Mouse (Mus musculus): ENCODE measurements around the gene Cxcl9. TPM values are rescaled to one million over a fixed set of nuclear protein-coding genes. Genes with fewer than 3 reads are reported as not detected.

Gene Cxcl9
- polyA plus RNA-seq, 1 experiment from 2014 or later, result not detected

- H3K4me2 ChIP-seq (ENCODE audit: low read length), result no peak overlapping the region
- peak; percentile 68 for DNase-seq (ENCODE audit: low spot score)
These were observed 41.5 kb upstream of the Cxcl9 start for GRCm38 (mm10) chr5:92369151-92369994.

GRCm38 (mm10) chr5:92368392-92368791 lies 40.5 kb upstream of the Cxcl9 start:
- no peaks in the 10 kb centered on the region for H3K9me3 ChIP-seq (replicated peaks; ENCODE audit: control insufficient read depth, low read length)
- H3K4me2 ChIP-seq (ENCODE audit: low read length), result no peak overlapping the region
- H3K4me3 ChIP-seq (ENCODE audit: low read depth, low read length), result no peak overlapping the region
- DNase-seq (ENCODE audit: low spot score) (peak; percentile 21), ATAC-seq (no peak)
- no peaks in the 10 kb centered on the region for H3K36me3 ChIP-seq (ENCODE audit: control insufficient read depth, insufficient read depth, low read length)
- H3K4me1 ChIP-seq (ENCODE audit: control insufficient read depth, insufficient read depth, low read length), result no peaks in the 10 kb centered on the region
- 76% methylated on average over 10 of the region's 10 CpGs for WGBS
- H3K27me3 ChIP-seq (replicated peaks; ENCODE audit: control insufficient read depth, insufficient read depth, low read length), result no peaks in the 10 kb centered on the region
- H3K27ac ChIP-seq (ENCODE audit: low read depth, low read length), result no peak overlapping the region
- no peak overlapping the region for H3K9ac ChIP-seq (ENCODE audit: low read length)

More at GRCm38 (mm10) chr5:92369151-92369994, 41.5 kb upstream of the Cxcl9 start:
- Histone ChIP-seq H3K36me3 (ENCODE audit: control insufficient read depth, insufficient read depth, low read length) (no peaks in the 10 kb centered on the region), H3K4me1 (ENCODE audit: control insufficient read depth, insufficient read depth, low read length) (no peaks in the 10 kb centered on the region), H3K9ac (ENCODE audit: low read length) (no peak overlapping the region), H3K27me3 (replicated peaks; ENCODE audit: control insufficient read depth, insufficient read depth, low read length) (no peaks in the 10 kb centered on the region), H3K4me3 (ENCODE audit: low read depth, low read length) (no peak overlapping the region), H3K27ac (ENCODE audit: low read depth, low read length) (no peak overlapping the region), H3K9me3 (replicated peaks; ENCODE audit: control insufficient read depth, low read length) (no peaks in the 10 kb centered on the region)
- ATAC-seq, result peak; percentile 84
- 72% methylated on average over 13 of the region's 13 CpGs for WGBS

DNA sequence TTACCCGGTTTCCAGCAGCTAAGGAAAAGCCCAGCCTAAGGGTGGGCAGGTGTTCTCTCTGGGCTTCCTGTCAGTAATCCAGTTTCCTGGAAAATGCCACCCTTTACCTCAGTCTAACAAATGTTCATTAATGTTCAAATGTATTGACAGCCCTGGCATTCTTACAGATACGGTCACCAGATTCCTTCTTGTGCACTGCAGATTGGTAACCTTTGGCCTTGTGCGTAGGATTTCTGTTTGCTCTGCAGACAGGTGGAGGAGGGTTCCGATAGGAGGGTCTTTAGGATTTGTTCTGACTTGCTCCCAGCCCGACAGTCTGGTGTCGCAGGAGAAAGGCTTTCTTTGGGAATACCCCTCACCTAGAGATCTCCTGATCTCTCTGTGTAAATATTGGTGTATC lies 38.7 kb upstream of the Cxcl9 start:
- Histone ChIP-seq H3K27ac (ENCODE audit: low read depth, low read length) (no peak overlapping the region), H3K4me1 (ENCODE audit: control insufficient read depth, insufficient read depth, low read length) (no peaks in the 10 kb centered on the region), H3K27me3 (replicated peaks; ENCODE audit: control insufficient read depth, insufficient read depth, low read length) (no peaks in the 10 kb centered on the region), H3K9me3 (replicated peaks; ENCODE audit: control insufficient read depth, low read length) (no peaks in the 10 kb centered on the region), H3K4me3 (ENCODE audit: low read depth, low read length) (no peak overlapping the region), H3K9ac (ENCODE audit: low read length) (no peak overlapping the region), H3K36me3 (ENCODE audit: control insufficient read depth, insufficient read depth, low read length) (no peaks in the 10 kb centered on the region), H3K4me2 (ENCODE audit: low read length) (no peak overlapping the region)
- 85% methylated on average over 6 of the region's 6 CpGs for WGBS
- ATAC-seq (no peak), DNase-seq (ENCODE audit: low spot score) (no peak)

GRCm38 (mm10) chr5:92365146-92365705 lies 37.3 kb upstream of the Cxcl9 start:
- Histone ChIP-seq H3K27ac (ENCODE audit: low read depth, low read length) (no peak overlapping the region), H3K9ac (ENCODE audit: low read length) (no peak overlapping the region), H3K27me3 (replicated peaks; ENCODE audit: control insufficient read depth, insufficient read depth, low read length) (no peaks in the 10 kb centered on the region), H3K4me2 (ENCODE audit: low read length) (no peak overlapping the region), H3K4me1 (ENCODE audit: control insufficient read depth, insufficient read depth, low read length) (no peaks in the 10 kb centered on the region), H3K9me3 (replicated peaks; ENCODE audit: control insufficient read depth, low read length) (no peaks in the 10 kb centered on the region), H3K36me3 (ENCODE audit: control insufficient read depth, insufficient read depth, low read length) (no peaks in the 10 kb centered on the region), H3K4me3 (ENCODE audit: low read depth, low read length) (no peak overlapping the region)
- WGBS, result 80% methylated on average over 11 of the region's 11 CpGs
- ATAC-seq (no peak), DNase-seq (ENCODE audit: low spot score) (no peak)

DNA sequence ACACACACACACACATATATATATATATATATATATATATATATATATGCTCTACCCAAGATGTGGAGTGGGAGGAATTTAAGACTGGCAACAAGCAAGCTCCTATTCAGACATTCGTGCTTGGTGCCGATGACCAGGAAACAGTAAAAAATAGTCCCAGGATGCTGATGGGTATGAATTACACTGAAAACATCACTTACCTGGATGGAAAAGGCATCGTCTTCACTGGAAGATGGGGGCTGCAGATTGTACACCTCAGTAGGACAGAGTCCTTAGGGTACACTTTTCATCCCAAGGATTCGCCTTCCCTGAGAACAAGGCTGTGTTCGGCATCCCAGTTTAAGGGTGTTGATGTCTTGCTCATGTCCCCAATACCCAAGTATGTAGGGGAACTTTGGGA lies 36.1 kb upstream of the Cxcl9 start:
- no peak overlapping the region for H3K4me3 ChIP-seq (ENCODE audit: low read depth, low read length)
- no peaks in the 10 kb centered on the region for H3K27me3 ChIP-seq (replicated peaks; ENCODE audit: control insufficient read depth, insufficient read depth, low read length)
- no peaks in the 10 kb centered on the region for H3K4me1 ChIP-seq (ENCODE audit: control insufficient read depth, insufficient read depth, low read length)
- DNase-seq (ENCODE audit: low spot score), result no peak
- no peaks in the 10 kb centered on the region for H3K36me3 ChIP-seq (ENCODE audit: control insufficient read depth, insufficient read depth, low read length)
- H3K9ac ChIP-seq (ENCODE audit: low read length), result no peak overlapping the region
- ATAC-seq, result no peak
- no peak overlapping the region for H3K4me2 ChIP-seq (ENCODE audit: low read length)
- no peaks in the 10 kb centered on the region for H3K9me3 ChIP-seq (replicated peaks; ENCODE audit: control insufficient read depth, low read length)
- H3K27ac ChIP-seq (ENCODE audit: low read depth, low read length), result no peak overlapping the region
- 94% methylated on average over 5 of the region's 5 CpGs for WGBS

GRCm38 (mm10) chr5:92363179-92363578 lies 35.3 kb upstream of the Cxcl9 start:
- DNase-seq (ENCODE audit: low spot score) (no peak), ATAC-seq (no peak)
- Histone ChIP-seq H3K4me1 (ENCODE audit: control insufficient read depth, insufficient read depth, low read length) (no peaks in the 10 kb centered on the region), H3K36me3 (ENCODE audit: control insufficient read depth, insufficient read depth, low read length) (no peaks in the 10 kb centered on the region), H3K9me3 (replicated peaks; ENCODE audit: control insufficient read depth, low read length) (no peaks in the 10 kb centered on the region), H3K4me3 (ENCODE audit: low read depth, low read length) (no peak overlapping the region), H3K4me2 (ENCODE audit: low read length) (no peak overlapping the region), H3K27me3 (replicated peaks; ENCODE audit: control insufficient read depth, insufficient read depth, low read length) (no peaks in the 10 kb centered on the region), H3K27ac (ENCODE audit: low read depth, low read length) (no peak overlapping the region), H3K9ac (ENCODE audit: low read length) (no peak overlapping the region)
- WGBS, result 6% methylated on average over 4 of the region's 4 CpGs

DNA sequence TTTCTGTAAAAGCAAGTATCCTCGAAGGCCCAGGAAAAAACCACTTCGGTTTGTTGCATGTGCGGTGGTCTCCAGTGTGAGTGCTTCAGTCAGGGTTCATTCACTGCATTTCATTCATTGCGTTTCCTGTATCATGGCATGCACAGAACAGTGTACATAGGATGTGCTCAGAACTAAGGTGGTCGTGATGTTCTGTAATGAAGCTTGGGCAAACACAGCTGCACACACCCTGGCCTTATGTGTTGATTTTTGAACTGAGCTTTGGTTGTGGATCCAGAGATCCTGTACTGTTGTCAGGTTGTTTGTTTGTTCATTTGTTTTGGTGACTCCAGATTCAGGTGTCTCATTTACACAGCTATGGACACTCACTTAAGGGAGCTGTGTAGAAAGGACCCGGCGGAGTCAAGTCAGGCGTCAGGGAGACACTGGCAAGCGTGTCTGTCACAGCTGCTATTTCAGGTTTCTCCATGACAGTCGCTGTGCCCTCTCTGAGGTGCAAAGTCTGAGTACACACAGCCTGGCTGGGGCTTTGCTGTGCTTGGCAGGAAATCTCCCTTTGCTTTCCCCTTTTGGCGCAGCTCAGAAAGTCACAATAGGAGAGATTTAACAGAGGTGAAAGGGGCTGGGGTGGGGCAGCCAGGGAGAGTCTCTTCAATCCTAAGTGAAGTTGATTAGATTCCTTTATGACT lies 31.0 kb upstream of the Cxcl9 start:
- no peaks in the 10 kb centered on the region for H3K4me1 ChIP-seq (ENCODE audit: control insufficient read depth, insufficient read depth, low read length)
- no peak overlapping the region for H3K4me3 ChIP-seq (ENCODE audit: low read depth, low read length)
- H3K9ac ChIP-seq (ENCODE audit: low read length), result no peak overlapping the region
- WGBS, result 79% methylated on average over 11 of the region's 11 CpGs
- no peaks in the 10 kb centered on the region for H3K9me3 ChIP-seq (replicated peaks; ENCODE audit: control insufficient read depth, low read length)
- DNase-seq (ENCODE audit: low spot score), result no peak
- H3K36me3 ChIP-seq (ENCODE audit: control insufficient read depth, insufficient read depth, low read length), result no peaks in the 10 kb centered on the region
- H3K27ac ChIP-seq (ENCODE audit: low read depth, low read length), result no peak overlapping the region
- ATAC-seq, result no peak
- H3K4me2 ChIP-seq (ENCODE audit: low read length), result no peak overlapping the region
- no peaks in the 10 kb centered on the region for H3K27me3 ChIP-seq (replicated peaks; ENCODE audit: control insufficient read depth, insufficient read depth, low read length)

DNA sequence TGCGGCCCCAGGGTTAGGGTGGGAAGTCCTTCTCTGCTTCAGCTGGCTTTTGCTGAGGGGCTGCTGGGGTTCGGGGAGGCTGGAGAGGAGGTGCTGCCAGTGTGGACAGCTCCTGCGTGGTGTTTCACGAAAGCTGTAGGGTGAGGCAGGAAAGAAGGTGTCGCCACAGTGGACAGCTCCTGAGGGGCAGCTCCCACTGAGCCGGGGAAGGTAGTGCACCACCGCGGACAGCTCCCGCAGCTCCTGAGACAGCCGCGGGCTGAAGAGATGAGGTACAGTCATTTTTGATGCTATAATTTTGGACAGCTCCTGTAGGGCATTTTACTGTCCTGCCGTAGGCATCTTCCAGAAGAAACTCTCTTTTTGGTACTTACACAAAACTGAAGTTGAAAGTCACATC lies 30.2 kb upstream of the Cxcl9 start:
- no peak overlapping the region for H3K4me3 ChIP-seq (ENCODE audit: low read depth, low read length)
- no peaks in the 10 kb centered on the region for H3K4me1 ChIP-seq (ENCODE audit: control insufficient read depth, insufficient read depth, low read length)
- no peak overlapping the region for H3K27ac ChIP-seq (ENCODE audit: low read depth, low read length)

DNA sequence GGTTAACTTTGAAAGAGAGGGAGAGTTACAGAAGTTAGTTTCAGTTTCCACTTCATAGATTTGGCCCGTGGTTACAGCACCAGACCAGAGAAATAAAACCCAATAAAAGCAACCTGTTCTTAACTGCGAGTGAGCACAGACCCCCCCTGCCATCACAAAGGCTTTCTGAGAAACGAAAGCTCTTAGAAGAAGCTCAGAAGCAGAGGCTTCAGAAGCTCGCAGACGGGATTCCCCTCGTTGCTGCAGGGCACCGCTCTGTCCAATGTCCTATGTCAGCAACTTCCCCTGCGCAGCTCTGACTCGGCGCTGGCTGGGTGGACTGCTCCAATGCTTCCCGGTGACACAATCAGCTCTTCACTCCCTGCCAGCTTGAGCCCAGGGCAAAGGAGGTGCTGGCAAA lies 25.6 kb upstream of the Cxcl9 start:
- no peak overlapping the region for H3K9ac ChIP-seq (ENCODE audit: low read length)
- H3K4me2 ChIP-seq (ENCODE audit: low read length), result no peak overlapping the region
- no peaks in the 10 kb centered on the region for H3K9me3 ChIP-seq (replicated peaks; ENCODE audit: control insufficient read depth, low read length)

More for the DNA sequence above, 30.2 kb upstream of the Cxcl9 start:
- H3K9ac ChIP-seq (ENCODE audit: low read length), result no peak overlapping the region
- 67% methylated on average over 12 of the region's 12 CpGs for WGBS
- H3K9me3 ChIP-seq (replicated peaks; ENCODE audit: control insufficient read depth, low read length), result no peaks in the 10 kb centered on the region
- no peaks in the 10 kb centered on the region for H3K27me3 ChIP-seq (replicated peaks; ENCODE audit: control insufficient read depth, insufficient read depth, low read length)
- H3K4me2 ChIP-seq (ENCODE audit: low read length), result no peak overlapping the region
- H3K36me3 ChIP-seq (ENCODE audit: control insufficient read depth, insufficient read depth, low read length), result no peaks in the 10 kb centered on the region
- no peak for ATAC-seq
- DNase-seq (ENCODE audit: low spot score), result no peak

More for the DNA sequence above, 25.6 kb upstream of the Cxcl9 start:
- WGBS, result 52% methylated on average over 11 of the region's 11 CpGs
- H3K27ac ChIP-seq (ENCODE audit: low read depth, low read length), result no peak overlapping the region
- no peak for DNase-seq (ENCODE audit: low spot score)
- no peaks in the 10 kb centered on the region for H3K27me3 ChIP-seq (replicated peaks; ENCODE audit: control insufficient read depth, insufficient read depth, low read length)
- no peak overlapping the region for H3K4me3 ChIP-seq (ENCODE audit: low read depth, low read length)
- H3K36me3 ChIP-seq (ENCODE audit: control insufficient read depth, insufficient read depth, low read length), result no peaks in the 10 kb centered on the region
- H3K4me1 ChIP-seq (ENCODE audit: control insufficient read depth, insufficient read depth, low read length), result peaks cover 3% of the 10 kb centered on the region; the same call in 1 of the 2 replicates
- ATAC-seq, result no peak
